18 mouse cellular contexts compared by ENCODE assay signal in the genomic region with DNA sequence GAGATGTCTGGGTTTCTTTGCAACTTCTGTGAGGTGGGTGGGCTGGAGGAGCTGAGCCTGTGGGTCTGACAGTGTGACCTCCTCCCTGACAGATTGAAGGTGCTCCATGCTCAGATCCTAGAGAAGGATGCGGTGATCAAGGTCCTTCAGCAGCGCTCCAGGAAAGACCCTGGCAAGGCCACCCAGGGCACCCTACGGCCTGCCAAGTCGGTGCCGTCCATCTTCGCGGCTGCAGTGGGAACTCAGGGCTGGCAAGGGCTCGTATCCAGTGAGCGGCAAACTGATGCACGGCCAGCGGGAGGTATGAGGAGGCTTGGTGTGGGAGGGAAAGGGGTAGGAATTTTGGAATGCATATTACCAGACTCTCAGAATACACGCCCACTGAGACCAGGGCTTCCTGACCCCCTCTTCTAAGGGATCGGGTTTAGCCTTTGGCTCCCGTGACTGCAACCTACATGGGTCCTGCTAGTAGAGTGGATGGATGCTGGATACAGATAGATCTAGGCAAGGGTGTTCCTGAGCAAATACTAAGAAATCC. TPM values are rescaled to one million over a fixed set of nuclear protein-coding genes. Genes with fewer than 3 reads are reported as not detected.
DNase-seq lines count a peak whose midpoint lies in the region; ATAC-seq and TF ChIP-seq lines count a peak whose summit lies in the region.
"Had no signal": no experiment of that assay in that cellular context is flagged by ENCODE, and none has a peak within 500 bp of the region (broad histone marks: within the 10 kb centered on the region; RNA-seq: fewer than 3 reads in every experiment).

No protein-coding gene starts in this region.

- WGBS in forebrain, embryonic 11.5 days, result 93% methylated on average over 14 of the region's 14 CpGs

- intact Hi-C loops in gastrocnemius, adult 2 months (cut with DNase I), result no loop called here

- peaks cover 7 to 32% of the 10 kb centered on the region in 2 experiments; a peak in 2 of 4 replicates for H3K4me1 ChIP-seq in ES-E14 (ENCODE audit: control insufficient read depth in 2 of 2, insufficient read depth in 2 of 2, low read length in 2 of 2, poor library complexity in 1 of 2)
- peaks cover 19% of the 10 kb centered on the region for H3K4me1 ChIP-seq in forebrain, embryonic 11.5 days (replicated peaks; ENCODE audit: control insufficient read depth, insufficient read depth, low read length)

- TF ChIP-seq CTCF in gastrocnemius, adult 2 months (IDR thresholded peaks at IDR 0.05), result no peak

- no peak overlapping the region for H3K4me3 ChIP-seq in gastrocnemius, adult 2 months
- H3K4me3 ChIP-seq in ES-E14 (ENCODE audit: insufficient read depth in 1 of 2, low read depth in 1 of 2, low read length in 2 of 2, poor library complexity in 1 of 2, severe bottlenecking in 1 of 2), result no peak overlapping the region
- H3K4me3 ChIP-seq in forebrain, embryonic 11.5 days (ENCODE audit: low read depth, low read length), result no peak overlapping the region
- H3K4me3 ChIP-seq: erythroblast, embryonic 14.5 days; hindbrain, embryonic 10.5 days; liver, embryonic 13.5 days; lung, embryonic 15.5 days had no signal

- in situ Hi-C loops in ES-E14 (cut with MboI; ENCODE audit: low sequenced_read_pairs in 2 of 2, unreplicated experiment in 2 of 2), result no loop called here

- no peak overlapping the region for H3K4me2 ChIP-seq in forebrain, embryonic 11.5 days (ENCODE audit: low read depth, low read length, severe bottlenecking)
- H3K4me2 ChIP-seq: liver, embryonic 13.5 days; lung, embryonic 15.5 days had no signal

- H3K9ac ChIP-seq in ES-E14 (ENCODE audit: insufficient read depth, low read depth, low read length, poor library complexity, severe bottlenecking), result no peak overlapping the region
- no peak overlapping the region for H3K9ac ChIP-seq in forebrain, embryonic 11.5 days (ENCODE audit: low read length)
- H3K9ac ChIP-seq: forebrain, postnatal 0 days; liver, embryonic 13.5 days; lung, embryonic 15.5 days had no signal

- no peaks in the 10 kb centered on the region for H3K27me3 ChIP-seq in forebrain, embryonic 11.5 days (ENCODE audit: control insufficient read depth, insufficient read depth, low read length)
- H3K27me3 ChIP-seq: lung, embryonic 15.5 days had no signal

- ATAC-seq in forebrain, embryonic 11.5 days (replicated peaks; ENCODE audit: low FRiP score), result no peak
- ATAC-seq: forebrain, postnatal 0 days had no signal

- DNase-seq in gastrocnemius, adult 2 months, result peak; percentile 45
- no peak for DNase-seq in gastrocnemius, adult 8-10 months (ENCODE audit: low spot score in 2 of 2)
- peak; percentile 30 for DNase-seq in kidney, adult 9 months
- DNase-seq in kidney, adult 18-20 months, result no peak
- DNase-seq in ES-E14 (ENCODE audit: low read depth, low spot score), result no peak
- peak; percentile 46 for DNase-seq in adrenal gland, postnatal 25 days
- no peak for DNase-seq in thymus, postnatal 25 days
- DNase-seq in forebrain, embryonic 11.5 days (ENCODE audit: low spot score), result no peak
- DNase-seq: cerebellum, adult 9-11 months; forebrain, postnatal 0 days; liver, embryonic 13.5 days; midbrain, embryonic 14.5 days; right cerebral cortex, adult 18-20 months; thymus, postnatal 4 days had no signal

- H3K9me3 ChIP-seq in ES-E14 (ENCODE audit: control insufficient read depth, insufficient read depth, low read depth, low read length), result no peaks in the 10 kb centered on the region
- H3K9me3 ChIP-seq in forebrain, embryonic 11.5 days (ENCODE audit: control insufficient read depth, low read length), result no peaks in the 10 kb centered on the region
- H3K9me3 ChIP-seq: G1E; hindbrain, embryonic 10.5 days; liver, embryonic 13.5 days; lung, embryonic 15.5 days had no signal

- H3K36me3 ChIP-seq in ES-E14 (ENCODE audit: control insufficient read depth, insufficient read depth, low read length, poor library complexity, severe bottlenecking), result peaks cover 69% of the 10 kb centered on the region
- peaks cover 43% of the 10 kb centered on the region for H3K36me3 ChIP-seq in forebrain, embryonic 11.5 days (ENCODE audit: control insufficient read depth, insufficient read depth, low read length)
- H3K36me3 ChIP-seq: G1E had no signal

- H3K27ac ChIP-seq in gastrocnemius, adult 2 months, result peak overlapping the region; percentile 99
- peak overlapping the region; percentile 31; the same call in 1 of the 2 replicates for H3K27ac ChIP-seq in ES-E14 (ENCODE audit: insufficient read depth, low read depth, low read length, poor library complexity, severe bottlenecking)
- no peak overlapping the region for H3K27ac ChIP-seq in forebrain, embryonic 11.5 days (ENCODE audit: low read depth, low read length)

TF ChIP-seq in ES-E14, 5 proteins besides CTCF, POLR2A, EP300 and RAD21:
- TF ChIP-seq HCFC1 (IDR thresholded peaks at IDR 0.05; ENCODE audit: borderline replicate concordance, insufficient read depth, low read length) (no peak), MAFK (IDR thresholded peaks at IDR 0.05; ENCODE audit: insufficient read depth, low read depth, low read length) (no peak), ZNF384 (IDR thresholded peaks at IDR 0.05; ENCODE audit: low read depth, low read length) (no peak), CHD2 (IDR thresholded peaks at IDR 0.05; ENCODE audit: low read depth, low read length) (no peak), ZC3H11A (IDR thresholded peaks at IDR 0.05; ENCODE audit: borderline replicate concordance, low read depth, low read length) (no peak)

RNA-seq across cellular contexts. Expression of gene Amotl2, which starts 13.5 kb away (rescaled TPM):
- 10 to 100 TPM; 13.7 to 28.5 TPM for total RNA-seq in gastrocnemius, adult 2 months (2021)
- 10 to 100 TPM; 12.7 to 17.4 (median 15.0) TPM for total RNA-seq in gastrocnemius, adult 8-10 months (2022)
- 103 and 161 TPM in 2 replicates for total RNA-seq in ES-E14 (2012; rRNA removed)
- 231 and 242 TPM in 2 replicates for total RNA-seq in adrenal gland, postnatal 25 days (2021)
- 72.4 and 73.4 TPM in 2 replicates for polyA plus RNA-seq in forebrain, embryonic 11.5 days (2014; fragmentation: Nextera tagmentation; extraction: Ambion mirVana)
- polyA plus RNA-seq: G1E had no signal

Comparison
In these comparisons a context has a peak if more than half of its experiments do, and no peak if none do; other contexts are left out.
1. DNase-seq: peak in gastrocnemius, adult 2 months (single experiment), kidney, adult 9 months (single experiment) and adrenal gland, postnatal 25 days (single experiment); none in gastrocnemius, adult 8-10 months (0 of 2), kidney, adult 18-20 months (single experiment), ES-E14 (single experiment), thymus, postnatal 25 days (single experiment) and forebrain, embryonic 11.5 days (single experiment).